Mouse (Mus musculus): ENCODE results near the gene Tbc1d8.

Tbc1d8 gene

GRCm38 (mm10) chr1:39396347-39396746 is 82.2 kb downstream of the Tbc1d8 start:
- DNase-seq (ENCODE audit: inconsistent age in 2 of 2, low spot score in 1 of 2) = no peak

- DNase-seq (ENCODE audit: inconsistent age in 2 of 2, low spot score in 1 of 2) = no peak
Observed at GRCm38 (mm10) chr1:39394650-39395049, 83.9 kb downstream of the Tbc1d8 start.

GRCm38 (mm10) chr1:39394096-39394495 is 84.5 kb downstream of the Tbc1d8 start:
- no peak for DNase-seq (ENCODE audit: inconsistent age in 2 of 2, low spot score in 1 of 2)

GRCm38 (mm10) chr1:39393217-39393867 is 85.2 kb downstream of the Tbc1d8 start:
- DNase-seq (ENCODE audit: inconsistent age in 2 of 2, low spot score in 1 of 2) = no peak

- peak; percentile 74 to 91 for DNase-seq (ENCODE audit: inconsistent age in 2 of 2, low spot score in 1 of 2)
Observed at GRCm38 (mm10) chr1:39392189-39392588, 86.4 kb downstream of the Tbc1d8 start.

- DNase-seq (ENCODE audit: inconsistent age in 2 of 2, low spot score in 1 of 2) = no peak
Observed at GRCm38 (mm10) chr1:39391652-39392051, 86.9 kb downstream of the Tbc1d8 start.

GRCm38 (mm10) chr1:39389338-39389737 is 89.2 kb downstream of the Tbc1d8 start:
- DNase-seq (ENCODE audit: inconsistent age in 2 of 2, low spot score in 1 of 2) = no peak

- no peak for DNase-seq (ENCODE audit: inconsistent age in 2 of 2, low spot score in 1 of 2)
Observed at GRCm38 (mm10) chr1:39388163-39388562, 90.4 kb downstream of the Tbc1d8 start.

- no peak for DNase-seq (ENCODE audit: inconsistent age in 2 of 2, low spot score in 1 of 2)
Observed at GRCm38 (mm10) chr1:39387497-39387896, 91.1 kb downstream of the Tbc1d8 start.

GRCm38 (mm10) chr1:39386456-39386855 is 92.1 kb downstream of the Tbc1d8 start:
- no peak for DNase-seq (ENCODE audit: inconsistent age in 2 of 2, low spot score in 1 of 2)

GRCm38 (mm10) chr1:39384914-39385313 is 93.6 kb downstream of the Tbc1d8 start:
- DNase-seq (ENCODE audit: inconsistent age in 2 of 2, low spot score in 1 of 2) = no peak

GRCm38 (mm10) chr1:39381017-39381416 is 97.5 kb downstream of the Tbc1d8 start:
- DNase-seq (ENCODE audit: inconsistent age in 2 of 2, low spot score in 1 of 2) = no peak

GRCm38 (mm10) chr1:39379021-39379420 is 99.5 kb downstream of the Tbc1d8 start:
- DNase-seq (ENCODE audit: inconsistent age in 2 of 2, low spot score in 1 of 2) = no peak

- no peak for DNase-seq (ENCODE audit: inconsistent age in 2 of 2, low spot score in 1 of 2)
Observed at GRCm38 (mm10) chr1:39378540-39378939, 100.0 kb downstream of the Tbc1d8 start.

- DNase-seq (ENCODE audit: inconsistent age in 2 of 2, low spot score in 1 of 2) = no peak
Observed at GRCm38 (mm10) chr1:39376726-39377240, 101.8 kb downstream of the Tbc1d8 start.

- no peak for DNase-seq (ENCODE audit: inconsistent age in 2 of 2, low spot score in 1 of 2)
Observed at GRCm38 (mm10) chr1:39376121-39376520, 102.4 kb downstream of the Tbc1d8 start.

- DNase-seq (ENCODE audit: inconsistent age in 2 of 2, low spot score in 1 of 2) = no peak
Observed at GRCm38 (mm10) chr1:39374231-39374809, 104.2 kb downstream of the Tbc1d8 start.

GRCm38 (mm10) chr1:39373378-39373777 is 105.2 kb downstream of the Tbc1d8 start:
- no peak for DNase-seq (ENCODE audit: inconsistent age in 2 of 2, low spot score in 1 of 2)

GRCm38 (mm10) chr1:39372220-39372843 is 106.2 kb downstream of the Tbc1d8 start:
- no peak for DNase-seq (ENCODE audit: inconsistent age in 2 of 2, low spot score in 1 of 2)

GRCm38 (mm10) chr1:39370431-39370830 is 108.1 kb downstream of the Tbc1d8 start:
- DNase-seq (ENCODE audit: inconsistent age in 2 of 2, low spot score in 1 of 2) = no peak

- no peak for DNase-seq (ENCODE audit: inconsistent age in 2 of 2, low spot score in 1 of 2)
Observed at GRCm38 (mm10) chr1:39368267-39368841, 110.2 kb downstream of the Tbc1d8 start.
